Mouse (Mus musculus): Measurements from ENCODE around the gene Gm10065. TPM values are rescaled to one million over a fixed set of nuclear protein-coding genes. Genes with fewer than 3 reads are reported as not detected.
"Not testable (repeated sequence)": the region's sequence is repeated elsewhere in the genome, so short reads cannot be mapped to it uniquely, and the experiment has no call there.

Gene Gm10065
- total and polyA plus RNA-seq, 3 experiments: not detected

GRCm38 (mm10) chr13:21506221-21506649 lies 27.0 kb upstream of the Gm10065 start (continued):
- TF ChIP-seq ZMIZ1 (IDR thresholded peaks at IDR 0.05; ENCODE audit: low read depth, low read length) (no peak), RAD21 (IDR thresholded peaks at IDR 0.05; ENCODE audit: low read depth, low read length) (no peak), MEF2A (IDR thresholded peaks at IDR 0.05; ENCODE audit: extremely low read depth, insufficient replicate concordance, low read depth, low read length, poor library complexity, severe bottlenecking) (no peak), POLR2AphosphoS2 (IDR thresholded peaks at IDR 0.05; ENCODE audit: low read length) (no peak), CTCF (IDR thresholded peaks at IDR 0.05 in 2 of 3, conservative IDR thresholded peaks at IDR 0.05 in 1 of 3; ENCODE audit: control insufficient read depth in 1 of 3, insufficient read depth in 1 of 3, low read depth in 2 of 3, low read length in 3 of 3, poor library complexity in 1 of 3, severe bottlenecking in 1 of 3) (no peak), MYB (IDR thresholded peaks at IDR 0.05; ENCODE audit: low read depth, low read length) (no peak), TBP (IDR thresholded peaks at IDR 0.05; ENCODE audit: low read depth, low read length) (peak; percentile 44; the same call in 1 of the 2 replicates), MXI1 (IDR thresholded peaks at IDR 0.05; ENCODE audit: low read depth, low read length) (peak; percentile 59; the same call in 1 of the 2 replicates), HCFC1 (IDR thresholded peaks at IDR 0.05; ENCODE audit: low read depth, low read length) (peak; percentile 77), NELFE (IDR thresholded peaks at IDR 0.05; ENCODE audit: low read depth, low read length) (peak; percentile 78)

GRCm38 (mm10) chr13:21502296-21502695 lies 23.1 kb upstream of the Gm10065 start:
- H3K79me2 ChIP-seq (ENCODE audit: control insufficient read depth, insufficient read depth, low read length, poor library complexity): no peaks in the 10 kb centered on the region; the same call in 1 of the 2 replicates
- no peak overlapping the region for H3K27ac ChIP-seq (ENCODE audit: control insufficient read depth, low read depth, low read length)
- peak; percentile 57 for DNase-seq (ENCODE audit: low read depth, low spot score)
- no peak overlapping the region for H3K9ac ChIP-seq (ENCODE audit: control insufficient read depth, low read depth, low read length, poor library complexity, severe bottlenecking)
- H3K9me3 ChIP-seq (replicated peaks; ENCODE audit: insufficient read depth, low read length): no peaks in the 10 kb centered on the region
- H3K27me3 ChIP-seq (ENCODE audit: control insufficient read depth in 1 of 2, insufficient read depth in 2 of 2, low read length in 2 of 2): peaks cover 0 to 2% of the 10 kb centered on the region in 2 experiments; a peak in 1 of 4 replicates
- H3K36me3 ChIP-seq (ENCODE audit: control insufficient read depth in 1 of 2, insufficient read depth in 2 of 2, low read length in 2 of 2): peaks cover 0 to 5% of the 10 kb centered on the region in 2 experiments; a peak in 2 of 4 replicates
- H3K4me3 ChIP-seq (ENCODE audit: control insufficient read depth in 1 of 2, insufficient read depth in 1 of 2, low read depth in 2 of 2, low read length in 2 of 2): no peak overlapping the region
- H3K4me1 ChIP-seq (ENCODE audit: control insufficient read depth in 1 of 2, insufficient read depth in 2 of 2, low read length in 2 of 2): peaks cover 0 to 3% of the 10 kb centered on the region in 2 experiments; a peak in 2 of 4 replicates
- TF ChIP-seq MAFK (IDR thresholded peaks at IDR 0.05; ENCODE audit: borderline replicate concordance, low read depth, low read length) (no peak), RCOR1 (IDR thresholded peaks at IDR 0.05; ENCODE audit: low read depth, low read length) (no peak), TAL1 (IDR thresholded peaks at IDR 0.05; ENCODE audit: low read length) (peak; percentile 15; the same call in 1 of the 2 replicates), EP300 (IDR thresholded peaks at IDR 0.05; ENCODE audit: low read depth in 1 of 2, low read length in 2 of 2) (no peak)

- H3K4me1 ChIP-seq (ENCODE audit: control insufficient read depth in 1 of 2, insufficient read depth in 2 of 2, low read length in 2 of 2); H3K79me2 ChIP-seq (ENCODE audit: control insufficient read depth, insufficient read depth, low read length, poor library complexity); H3K4me3 ChIP-seq (ENCODE audit: control insufficient read depth in 1 of 2, insufficient read depth in 1 of 2, low read depth in 2 of 2, low read length in 2 of 2); H3K9ac ChIP-seq (ENCODE audit: control insufficient read depth, low read depth, low read length, poor library complexity, severe bottlenecking); H3K36me3 ChIP-seq (ENCODE audit: control insufficient read depth in 1 of 2, insufficient read depth in 2 of 2, low read length in 2 of 2); DNase-seq (ENCODE audit: low read depth, low spot score); H3K27ac ChIP-seq (ENCODE audit: control insufficient read depth, low read depth, low read length); H3K9me3 ChIP-seq (replicated peaks; ENCODE audit: insufficient read depth, low read length); H3K27me3 ChIP-seq (ENCODE audit: control insufficient read depth in 1 of 2, insufficient read depth in 2 of 2, low read length in 2 of 2): not testable (repeated sequence)
These were observed 21.9 kb upstream of the Gm10065 start, which contains the start of gene Gm11273 for GRCm38 (mm10) chr13:21501182-21501581. Gene Gm11273 (minus strand): TSS chr13:21501418.

Data from MEL (cell line).